Mouse (Mus musculus): ENCODE results near the gene Snd1.

Gene Snd1

DNA sequence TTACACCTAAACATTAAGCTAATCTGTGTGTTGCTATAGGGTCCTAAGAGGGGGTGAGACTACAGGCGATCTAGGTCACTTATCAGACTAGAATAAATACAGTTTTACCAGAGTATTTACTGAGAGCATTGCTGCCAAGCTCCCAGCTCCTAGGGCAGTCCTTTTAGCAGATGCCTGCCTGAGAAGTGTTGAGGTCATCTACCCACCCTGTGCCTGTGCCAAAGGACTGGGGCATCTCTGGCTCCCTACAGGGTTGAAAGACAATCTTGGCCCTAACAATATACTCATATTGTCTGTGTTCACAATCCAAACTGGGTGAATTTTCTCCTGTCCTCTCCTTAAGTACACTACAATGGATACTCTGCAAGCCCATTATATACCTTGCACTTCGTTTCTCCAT is 340.0 kb downstream of the Snd1 start:
- no peak for TF ChIP-seq POU5F1 (IDR thresholded peaks at IDR 0.05; ENCODE audit: borderline replicate concordance, low read length)
- TF ChIP-seq CTCF (conservative IDR thresholded peaks at IDR 0.05; ENCODE audit: low read length): no peak
- no peak for TF ChIP-seq NANOG (IDR thresholded peaks at IDR 0.05; ENCODE audit: borderline replicate concordance, low read length)
- Histone ChIP-seq H3K36me3 (ENCODE audit: insufficient read depth, low read length) (peaks cover 7% of the 10 kb centered on the region), H3K4me1 (replicated peaks; ENCODE audit: low read depth, low read length) (peaks cover 28% of the 10 kb centered on the region), H3K27me3 (ENCODE audit: insufficient read depth, low read length) (no peaks in the 10 kb centered on the region), H3K9me3 (ENCODE audit: low read length) (no peaks in the 10 kb centered on the region), H3K4me3 (replicated peaks; ENCODE audit: low read length) (no peak overlapping the region)

DNA sequence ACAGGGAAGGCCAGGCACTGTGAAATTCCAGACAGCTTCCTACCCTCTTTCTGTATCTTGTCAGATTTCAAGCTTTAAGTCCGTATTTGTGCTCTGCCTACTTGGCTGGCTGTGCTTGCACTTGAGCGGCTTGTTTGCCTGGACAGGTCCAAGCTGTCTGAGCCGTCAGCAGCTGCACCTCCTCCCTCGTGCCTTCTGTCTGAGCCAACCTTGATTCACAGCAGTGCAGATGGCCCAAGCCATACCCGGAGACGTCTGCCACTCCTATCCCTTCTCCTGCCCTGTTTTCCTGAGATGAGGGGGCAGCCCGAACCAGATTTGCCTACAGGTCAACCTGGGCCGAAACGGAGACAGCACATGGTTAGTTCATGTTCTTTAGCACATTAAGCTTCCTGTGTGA is 342.1 kb downstream of the Snd1 start:
- peaks cover 28% of the 10 kb centered on the region for H3K4me1 ChIP-seq (replicated peaks; ENCODE audit: low read depth, low read length)
- H3K4me3 ChIP-seq (replicated peaks; ENCODE audit: low read length): no peak overlapping the region
- H3K27me3 ChIP-seq (ENCODE audit: insufficient read depth, low read length): no peaks in the 10 kb centered on the region
- H3K9me3 ChIP-seq (ENCODE audit: low read length): no peaks in the 10 kb centered on the region
- TF ChIP-seq NANOG (IDR thresholded peaks at IDR 0.05; ENCODE audit: borderline replicate concordance, low read length): no peak
- TF ChIP-seq CTCF (conservative IDR thresholded peaks at IDR 0.05; ENCODE audit: low read length): no peak
- TF ChIP-seq POU5F1 (IDR thresholded peaks at IDR 0.05; ENCODE audit: borderline replicate concordance, low read length): no peak
- H3K36me3 ChIP-seq (ENCODE audit: insufficient read depth, low read length): peaks cover 12% of the 10 kb centered on the region; the same call in 1 of the 2 replicates

DNA sequence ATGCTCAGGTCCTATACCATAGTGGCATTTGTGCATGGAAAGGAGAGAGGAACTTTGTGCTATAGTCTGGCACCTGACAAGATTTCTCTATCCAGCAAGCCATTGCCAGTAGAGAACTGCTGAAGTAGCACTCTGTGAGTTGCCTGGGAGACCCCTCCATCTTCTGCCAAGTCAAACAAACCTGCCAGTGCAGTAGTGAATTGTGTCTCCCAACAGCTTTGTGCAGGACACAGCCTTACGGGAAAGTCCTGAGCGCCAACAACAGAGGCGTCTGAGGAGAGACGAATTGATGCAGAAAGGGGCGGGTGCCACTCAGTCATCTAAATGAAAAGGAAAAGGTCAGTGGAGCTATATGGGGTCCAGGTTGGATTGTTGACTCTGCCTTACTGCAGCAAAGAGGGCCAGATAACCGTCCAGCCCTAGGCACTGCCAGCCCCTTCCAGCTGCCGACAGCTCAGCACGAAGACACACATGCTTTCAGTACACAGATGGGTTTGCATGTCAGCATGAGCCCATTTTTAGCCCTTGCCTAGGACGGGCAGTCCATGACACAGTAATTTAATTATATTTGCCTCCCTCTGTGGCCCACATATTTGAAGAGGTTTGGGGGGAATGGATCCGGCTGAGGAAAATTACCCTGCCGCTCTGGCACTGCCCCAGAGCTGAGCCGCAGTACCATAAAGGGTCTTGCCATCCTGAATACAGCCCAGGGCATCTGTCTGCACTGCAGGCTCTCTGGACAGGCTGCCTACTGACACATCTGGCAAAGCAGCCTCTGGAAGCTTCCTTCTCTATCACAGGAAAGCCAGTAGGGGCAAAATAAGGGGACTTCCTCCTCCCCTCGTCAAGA is 344.8 kb downstream of the Snd1 start:
- Histone ChIP-seq H3K36me3 (ENCODE audit: insufficient read depth, low read length) (peaks cover 12% of the 10 kb centered on the region; the same call in 1 of the 2 replicates), H3K9me3 (ENCODE audit: low read length) (no peaks in the 10 kb centered on the region), H3K4me3 (replicated peaks; ENCODE audit: low read length) (no peak overlapping the region), H3K27me3 (ENCODE audit: insufficient read depth, low read length) (no peaks in the 10 kb centered on the region), H3K4me1 (replicated peaks; ENCODE audit: low read depth, low read length) (peaks cover 25% of the 10 kb centered on the region)
- TF ChIP-seq CTCF (conservative IDR thresholded peaks at IDR 0.05; ENCODE audit: low read length) (no peak), NANOG (IDR thresholded peaks at IDR 0.05; ENCODE audit: borderline replicate concordance, low read length) (no peak), POU5F1 (IDR thresholded peaks at IDR 0.05; ENCODE audit: borderline replicate concordance, low read length) (no peak)

DNA sequence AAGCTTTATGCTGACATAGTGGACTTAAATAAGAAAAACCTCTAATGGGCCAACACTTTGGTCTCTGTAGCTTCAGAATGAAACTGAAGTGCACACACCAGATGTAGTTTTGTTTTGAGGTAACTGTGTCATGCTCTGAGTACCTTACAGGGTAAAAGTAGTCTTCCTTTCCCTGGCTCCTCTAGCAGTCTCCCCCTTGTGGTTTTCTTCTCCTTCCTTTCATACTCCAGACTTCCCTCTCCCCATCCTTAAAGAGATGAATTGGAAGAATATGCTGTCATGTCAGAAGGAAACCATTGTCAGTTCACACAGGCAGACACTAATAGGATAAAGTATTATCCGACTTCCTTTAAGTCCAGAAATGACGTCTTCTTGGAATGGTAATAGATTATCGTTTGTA is 347.4 kb downstream of the Snd1 start:
- Histone ChIP-seq H3K27me3 (ENCODE audit: insufficient read depth, low read length) (no peaks in the 10 kb centered on the region), H3K36me3 (ENCODE audit: insufficient read depth, low read length) (peaks cover 12% of the 10 kb centered on the region; the same call in 1 of the 2 replicates), H3K9me3 (ENCODE audit: low read length) (no peaks in the 10 kb centered on the region), H3K4me1 (replicated peaks; ENCODE audit: low read depth, low read length) (peaks cover 11% of the 10 kb centered on the region), H3K4me3 (replicated peaks; ENCODE audit: low read length) (no peak overlapping the region)
- TF ChIP-seq POU5F1 (IDR thresholded peaks at IDR 0.05; ENCODE audit: borderline replicate concordance, low read length) (no peak), NANOG (IDR thresholded peaks at IDR 0.05; ENCODE audit: borderline replicate concordance, low read length) (no peak), CTCF (conservative IDR thresholded peaks at IDR 0.05; ENCODE audit: low read length) (no peak)

DNA sequence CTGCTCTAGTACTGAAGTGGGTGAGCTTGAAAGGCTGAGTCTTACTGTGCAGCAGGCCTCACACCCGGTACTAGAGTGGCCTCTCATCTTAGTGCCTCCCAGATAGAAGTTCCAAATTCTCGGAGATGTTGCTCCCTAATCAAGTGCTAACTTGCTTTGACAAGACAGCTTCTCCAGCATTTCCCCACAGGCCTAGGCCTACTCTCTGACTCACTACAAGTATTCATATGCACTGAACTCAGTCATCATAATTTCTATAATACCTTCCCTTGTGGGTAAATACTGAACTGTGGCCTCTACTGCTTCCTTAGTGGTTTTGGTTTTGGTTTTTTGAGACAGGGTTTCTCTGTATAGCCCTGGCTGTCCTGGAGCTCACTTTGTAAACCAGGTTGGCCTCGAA is 348.4 kb downstream of the Snd1 start:
- Histone ChIP-seq H3K9me3 (ENCODE audit: low read length) (no peaks in the 10 kb centered on the region), H3K4me1 (replicated peaks; ENCODE audit: low read depth, low read length) (peaks cover 21% of the 10 kb centered on the region), H3K27me3 (ENCODE audit: insufficient read depth, low read length) (no peaks in the 10 kb centered on the region), H3K4me3 (replicated peaks; ENCODE audit: low read length) (no peak overlapping the region), H3K36me3 (ENCODE audit: insufficient read depth, low read length) (peaks cover 12% of the 10 kb centered on the region; the same call in 1 of the 2 replicates)
- TF ChIP-seq POU5F1 (IDR thresholded peaks at IDR 0.05; ENCODE audit: borderline replicate concordance, low read length) (no peak), CTCF (conservative IDR thresholded peaks at IDR 0.05; ENCODE audit: low read length) (no peak), NANOG (IDR thresholded peaks at IDR 0.05; ENCODE audit: borderline replicate concordance, low read length) (no peak)

DNA sequence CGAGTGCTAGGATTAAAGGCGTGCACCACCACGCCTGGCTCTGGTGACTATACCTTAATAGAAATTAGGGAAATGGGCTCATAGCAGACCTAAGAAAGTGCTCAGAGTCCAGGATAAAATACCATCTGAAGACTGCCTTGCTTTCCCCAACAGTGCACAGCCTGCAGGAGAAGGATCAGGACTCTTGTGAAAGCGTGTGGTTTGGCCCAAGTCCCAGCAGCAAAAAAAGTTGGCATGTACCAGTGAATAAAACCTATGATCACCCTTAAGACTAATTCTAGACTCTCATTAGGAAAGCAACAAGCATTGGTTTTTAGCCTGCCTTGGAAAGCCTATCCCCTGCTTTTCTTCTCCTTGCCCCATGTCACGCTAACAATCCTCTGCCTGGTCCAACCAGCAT is 348.9 kb downstream of the Snd1 start:
- TF ChIP-seq POU5F1 (IDR thresholded peaks at IDR 0.05; ENCODE audit: borderline replicate concordance, low read length) (no peak), CTCF (conservative IDR thresholded peaks at IDR 0.05; ENCODE audit: low read length) (no peak), NANOG (IDR thresholded peaks at IDR 0.05; ENCODE audit: borderline replicate concordance, low read length) (no peak)
- no peaks in the 10 kb centered on the region for H3K9me3 ChIP-seq (ENCODE audit: low read length)
- no peak overlapping the region for H3K4me3 ChIP-seq (replicated peaks; ENCODE audit: low read length)
- peaks cover 25% of the 10 kb centered on the region for H3K4me1 ChIP-seq (replicated peaks; ENCODE audit: low read depth, low read length)
- H3K36me3 ChIP-seq (ENCODE audit: insufficient read depth, low read length): peaks cover 10% of the 10 kb centered on the region; the same call in 1 of the 2 replicates
- H3K27me3 ChIP-seq (ENCODE audit: insufficient read depth, low read length): 0 out of 2 replicates have a peak, but pooled peaks cover 2% of the 10 kb centered on the region

DNA sequence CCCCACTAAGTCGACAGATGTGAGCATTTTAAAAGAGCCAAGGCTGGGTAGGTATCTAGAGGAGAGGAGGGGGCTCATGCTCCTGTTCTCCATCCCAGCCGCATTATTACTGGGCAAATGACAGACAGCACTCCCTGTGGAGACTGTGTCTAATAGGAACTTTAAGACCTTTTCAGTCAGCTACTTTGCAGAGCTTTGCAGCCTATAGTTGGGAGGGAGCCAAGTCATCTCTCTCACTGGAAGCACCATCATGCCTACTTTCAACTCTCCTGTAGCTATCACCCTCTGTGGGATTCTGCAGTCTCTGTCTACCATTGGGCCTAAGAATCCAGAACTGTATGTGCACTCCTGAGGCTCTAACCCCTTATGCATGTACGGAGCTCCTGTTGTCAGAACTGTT is 351.0 kb downstream of the Snd1 start:
- Histone ChIP-seq H3K27me3 (ENCODE audit: insufficient read depth, low read length) (peaks cover 16% of the 10 kb centered on the region), H3K4me3 (replicated peaks; ENCODE audit: low read length) (no peak overlapping the region), H3K9me3 (ENCODE audit: low read length) (no peaks in the 10 kb centered on the region), H3K36me3 (ENCODE audit: insufficient read depth, low read length) (peaks cover 9% of the 10 kb centered on the region), H3K4me1 (replicated peaks; ENCODE audit: low read depth, low read length) (peaks cover 26% of the 10 kb centered on the region)
- no peak for TF ChIP-seq NANOG (IDR thresholded peaks at IDR 0.05; ENCODE audit: borderline replicate concordance, low read length)

DNA sequence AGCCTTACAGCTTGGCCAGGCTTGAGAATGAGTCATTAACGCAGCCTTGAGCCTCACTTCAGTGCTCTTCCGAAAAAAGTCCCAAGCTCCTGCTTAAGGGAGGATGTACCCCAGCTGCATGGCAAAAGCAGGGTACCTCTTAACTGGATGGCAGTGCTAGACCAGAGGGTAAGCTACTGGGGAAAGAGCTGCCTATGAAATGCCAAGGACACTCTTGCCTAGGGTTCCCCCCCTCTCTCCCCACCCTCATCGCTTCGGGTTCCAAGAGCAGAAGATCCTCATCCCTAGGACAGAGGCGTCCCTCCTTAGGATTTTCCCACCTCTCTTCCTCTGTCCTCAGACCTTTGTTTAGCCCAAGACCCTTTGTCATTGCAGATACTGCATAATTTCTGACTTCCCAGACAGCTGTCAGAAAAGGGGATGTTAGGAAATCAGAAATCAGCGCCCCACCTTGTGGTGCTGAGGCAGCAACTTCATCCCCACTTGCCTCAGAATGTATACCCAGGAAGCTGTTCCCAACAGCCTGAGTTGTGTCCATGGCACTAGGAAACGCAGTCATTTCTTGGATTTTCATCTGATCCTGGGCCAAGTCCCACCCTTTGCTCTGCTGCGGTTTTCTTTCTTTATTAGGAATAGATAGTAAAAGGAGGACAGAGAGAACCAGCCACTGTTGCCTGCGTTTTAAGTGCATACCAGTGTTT is 351.9 kb downstream of the Snd1 start:
- H3K4me3 ChIP-seq (replicated peaks; ENCODE audit: low read length): no peak overlapping the region
- TF ChIP-seq POU5F1 (IDR thresholded peaks at IDR 0.05; ENCODE audit: borderline replicate concordance, low read length) (no peak), NANOG (IDR thresholded peaks at IDR 0.05; ENCODE audit: borderline replicate concordance, low read length) (no peak), CTCF (conservative IDR thresholded peaks at IDR 0.05; ENCODE audit: low read length) (no peak)
- no peaks in the 10 kb centered on the region for H3K9me3 ChIP-seq (ENCODE audit: low read length)
- H3K27me3 ChIP-seq (ENCODE audit: insufficient read depth, low read length): peaks cover 25% of the 10 kb centered on the region
- peaks cover 35% of the 10 kb centered on the region for H3K4me1 ChIP-seq (replicated peaks; ENCODE audit: low read depth, low read length)
- peaks cover 4% of the 10 kb centered on the region for H3K36me3 ChIP-seq (ENCODE audit: insufficient read depth, low read length)

Data from E14TG2a.4 (cell line).